Mouse (Mus musculus) heart, adult 2 months (tissue): Measurements from ENCODE around the gene Cfap161.

ENCODE experiments used
- CTCF ChIP-seq: fragments of 200-600 bp; IDR thresholded peaks from 2 replicates; pipeline ENCODE4 v1.8.1; 2022; ENCODE audit warnings: antibody characterized with exemption, mild to moderate bottlenecking, moderate library complexity
- EP300 ChIP-seq: fragments of 200-500 bp; IDR thresholded peaks from 2 replicates; pipeline ENCODE4 v1.6.1; 2011; ENCODE audit warnings: low read depth, low read length, control low read depth; ENCODE audit not compliant: insufficient read depth
- POLR2A ChIP-seq: fragments of 200-500 bp; IDR thresholded peaks from 2 replicates; pipeline ENCODE4 v1.6.1; 2011; ENCODE audit warnings: mild to moderate bottlenecking, low read depth, low read length, control low read depth; ENCODE audit not compliant: insufficient read depth

DNA sequence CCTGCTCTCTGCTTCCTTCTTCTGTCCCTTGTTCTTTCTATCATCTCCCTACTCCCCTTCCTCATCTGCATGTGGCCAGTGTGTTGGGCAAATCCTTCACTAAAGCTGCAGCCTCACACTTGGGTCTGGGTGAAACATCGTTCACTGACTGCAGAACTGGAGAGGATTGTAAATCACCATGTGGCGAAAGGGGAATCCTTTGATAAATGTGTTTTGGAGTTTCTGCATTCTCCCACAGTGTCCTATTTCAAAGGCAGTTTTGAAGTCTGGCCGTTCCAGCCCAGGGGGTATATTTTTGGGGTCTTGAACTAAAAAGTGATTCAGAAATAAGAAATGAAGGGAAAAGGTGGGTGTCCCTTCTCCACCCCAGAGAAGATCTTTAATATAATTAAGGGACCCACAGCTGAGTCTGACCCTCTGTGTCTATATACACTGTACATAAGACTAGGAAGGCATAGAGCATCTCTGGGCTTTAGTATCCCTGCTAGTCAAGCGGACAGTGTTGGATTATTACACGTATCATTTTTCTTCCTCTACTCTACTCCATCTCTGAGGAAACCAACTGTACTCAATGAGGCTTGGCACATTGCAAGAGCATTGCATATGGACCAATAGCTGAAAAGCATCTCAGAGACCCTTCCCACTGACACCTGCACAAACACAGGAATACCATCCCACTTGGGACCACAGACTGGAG is 67.6 kb downstream of the Cfap161 start:
- TF ChIP-seq POLR2A (no peak), CTCF (no peak), EP300 (no peak)
